ENCODE assay signal across 9 mouse cellular contexts in genomic region chr5:136246452-136246838, GRCm38 (mm10). TPM values are rescaled to one million over a fixed set of nuclear protein-coding genes. Genes with fewer than 3 reads are reported as not detected.
A peak's percentile ranks its signal among the peaks of the same experiment; 100 is the strongest.
DNase-seq lines count a peak whose midpoint lies in the region; ATAC-seq and TF ChIP-seq lines count a peak whose summit lies in the region.
"Had no signal": no experiment of that assay in that cellular context is flagged by ENCODE, and none has a peak within 500 bp of the region (broad histone marks: within the 10 kb centered on the region; RNA-seq: fewer than 3 reads in every experiment).

Gene Sh2b2, minus strand, starts transcription at chr5:136246556.

- no peaks in the 10 kb centered on the region for H3K36me3 ChIP-seq in kidney, adult 2 months (ENCODE audit: control insufficient read depth, insufficient read depth, low read length)
- H3K36me3 ChIP-seq in liver, postnatal 0 days (replicated peaks; ENCODE audit: insufficient read depth, low read length), result 0 out of 2 replicates have a peak, but pooled peaks cover 2% of the 10 kb centered on the region

- peak; percentile 59 for ATAC-seq in granulocyte monocyte progenitor cell, adult 5-6 weeks (replicated peaks; ENCODE audit: poor library complexity, severe bottlenecking)
- no peak for ATAC-seq in liver, postnatal 0 days
- ATAC-seq: Patski had no signal

- peak within 1 kb of the TSS; percentile 93 for H3K4me2 ChIP-seq in liver, postnatal 0 days (ENCODE audit: low read depth, low read length)

- TF ChIP-seq POLR2A in kidney, adult 2 months (IDR thresholded peaks at IDR 0.05; ENCODE audit: low read depth, low read length), result no peak

- DNase-seq in kidney, adult 2 months, result no peak
- DNase-seq in kidney, adult 9 months, result no peak
- DNase-seq in adrenal gland, postnatal 25 days, result no peak
- DNase-seq in liver, postnatal 0 days, result no peak
- no peak for DNase-seq in T-cell, adult 2 months (ENCODE audit: low spot score)
- DNase-seq in ovary, postnatal 36 days (ENCODE audit: low spot score), result no peak
- DNase-seq in adipocyte (ENCODE audit: low spot score), result no peak

- TF ChIP-seq EP300 in liver, postnatal 0 days (IDR thresholded peaks at IDR 0.05; ENCODE audit: low read depth), result no peak

- H3K9me3 ChIP-seq in liver, postnatal 0 days (ENCODE audit: low read length), result no peaks in the 10 kb centered on the region

- TF ChIP-seq CTCF in kidney, adult 2 months (conservative IDR thresholded peaks at IDR 0.05; ENCODE audit: insufficient read depth, insufficient read length, low read depth, low read length), result no peak
- no peak for TF ChIP-seq CTCF in liver, postnatal 0 days (IDR thresholded peaks at IDR 0.05; ENCODE audit: low read depth)

- H3K4me1 ChIP-seq in kidney, adult 2 months (ENCODE audit: control insufficient read depth, insufficient read depth, low read length), result no peaks in the 10 kb centered on the region
- H3K4me1 ChIP-seq in liver, postnatal 0 days (ENCODE audit: insufficient read depth), result peaks cover 28% of the 10 kb centered on the region

- WGBS in kidney, adult 2 months, result 92% methylated on average over 2 of the region's 2 CpGs
- 37% methylated on average over 2 of the region's 2 CpGs for WGBS in liver, postnatal 0 days (ENCODE audit: insufficient replicate concordance)

- H3K27ac ChIP-seq in kidney, adult 2 months (ENCODE audit: insufficient read depth, low read depth, low read length), result 0 out of 2 replicates have a peak within 1 kb of the TSS, but pooled peaks have one; percentile 35
- peak within 1 kb of the TSS; percentile 55 for H3K27ac ChIP-seq in liver, postnatal 0 days (ENCODE audit: low read depth)

- no peaks in the 10 kb centered on the region for H3K27me3 ChIP-seq in kidney, adult 2 months (replicated peaks; ENCODE audit: control insufficient read depth, insufficient read depth, low read length)
- H3K27me3 ChIP-seq in liver, postnatal 0 days (ENCODE audit: insufficient read depth, low read length), result no peaks in the 10 kb centered on the region
- H3K27me3 ChIP-seq: Patski had no signal

- peak within 1 kb of the TSS; percentile 6; the same call in 1 of the 2 replicates for H3K4me3 ChIP-seq in kidney, adult 2 months (ENCODE audit: insufficient read depth, low read depth, low read length)
- peak within 1 kb of the TSS; percentile 71 for H3K4me3 ChIP-seq in liver, postnatal 0 days (ENCODE audit: low read depth, low read length)

- H3K9ac ChIP-seq in liver, postnatal 0 days (replicated peaks), result no peak within 1 kb of the TSS

RNA-seq across cellular contexts. Expression of gene Sh2b2, which starts in this region (rescaled TPM):
- polyA plus RNA-seq in kidney, adult 2 months (2012; rRNA removed), result 7.5 and 8.7 TPM in 2 replicates
- 14.2 and 26.8 TPM in 2 replicates for total RNA-seq in adrenal gland, postnatal 25 days (2021)
- 32.9 and 67.0 TPM in 2 replicates for total RNA-seq in granulocyte monocyte progenitor cell, adult 5-6 weeks (2014; fragmentation: Nextera tagmentation)
- 10.9 and 13.9 TPM in 2 replicates for total RNA-seq in granulocyte monocyte progenitor cell, adult 5-6 weeks (2017)
- polyA plus RNA-seq in liver, postnatal 0 days (2015; fragmentation: Nextera tagmentation; extraction: Ambion mirVana), result 1.3 and 1.7 TPM in 2 replicates
